Mouse (Mus musculus): ENCODE data around the gene Pm20d1. TPM values are rescaled to one million over a fixed set of nuclear protein-coding genes. Genes with fewer than 3 reads are reported as not detected.

The Pm20d1 gene
- polyA plus RNA-seq, 1 experiment from 2014 or later, result 10.7 TPM

- no peak for DNase-seq
These were observed 31.3 kb downstream of the Pm20d1 start for GRCm38 (mm10) chr1:131828297-131829126.

GRCm38 (mm10) chr1:131829279-131829678, 32.1 kb downstream of the Pm20d1 start:
- ATAC-seq (no peak), DNase-seq (no peak)
- peak overlapping the region; percentile 88 for H3K4me2 ChIP-seq (ENCODE audit: low read depth, low read length)
- H3K27me3 ChIP-seq (ENCODE audit: insufficient read depth, low read length), result no peaks in the 10 kb centered on the region
- no peak overlapping the region for H3K4me3 ChIP-seq (ENCODE audit: low read depth, low read length)
- no peaks in the 10 kb centered on the region for H3K36me3 ChIP-seq (replicated peaks; ENCODE audit: insufficient read depth, low read length)
- WGBS (ENCODE audit: insufficient replicate concordance), result 48% methylated on average over 5 of the region's 5 CpGs
- H3K4me1 ChIP-seq (ENCODE audit: insufficient read depth), result peaks cover 12% of the 10 kb centered on the region
- no peaks in the 10 kb centered on the region for H3K9me3 ChIP-seq (ENCODE audit: low read length)
- TF ChIP-seq CTCF (IDR thresholded peaks at IDR 0.05; ENCODE audit: low read depth) (no peak), EP300 (IDR thresholded peaks at IDR 0.05; ENCODE audit: low read depth) (no peak)
- no peak overlapping the region for H3K9ac ChIP-seq (replicated peaks)
- no peak overlapping the region for H3K27ac ChIP-seq (ENCODE audit: low read depth)

More at GRCm38 (mm10) chr1:131828297-131829126, 31.3 kb downstream of the Pm20d1 start:
- TF ChIP-seq CTCF (IDR thresholded peaks at IDR 0.05; ENCODE audit: low read depth) (no peak), EP300 (IDR thresholded peaks at IDR 0.05; ENCODE audit: low read depth) (no peak)
- 4% methylated on average over 20 of the region's 22 CpGs for WGBS (ENCODE audit: insufficient replicate concordance)
- peak overlapping the region; percentile 88 for H3K4me2 ChIP-seq (ENCODE audit: low read depth, low read length)
- H3K27me3 ChIP-seq (ENCODE audit: insufficient read depth, low read length), result no peaks in the 10 kb centered on the region
- peak; percentile 51 for ATAC-seq
- no peaks in the 10 kb centered on the region for H3K9me3 ChIP-seq (ENCODE audit: low read length)
- peak overlapping the region; percentile 11 for H3K27ac ChIP-seq (ENCODE audit: low read depth)
- peak overlapping the region; percentile 63 for H3K9ac ChIP-seq (replicated peaks)
- no peaks in the 10 kb centered on the region for H3K36me3 ChIP-seq (replicated peaks; ENCODE audit: insufficient read depth, low read length)
- H3K4me1 ChIP-seq (ENCODE audit: insufficient read depth), result peaks cover 12% of the 10 kb centered on the region
- peak overlapping the region; percentile 58 for H3K4me3 ChIP-seq (ENCODE audit: low read depth, low read length)

GRCm38 (mm10) chr1:131830561-131830960, 33.4 kb downstream of the Pm20d1 start:
- ATAC-seq (no peak), DNase-seq (no peak)
- no peak overlapping the region for H3K4me3 ChIP-seq (ENCODE audit: low read depth, low read length)
- H3K9ac ChIP-seq (replicated peaks), result no peak overlapping the region
- peaks cover 12% of the 10 kb centered on the region for H3K4me1 ChIP-seq (ENCODE audit: insufficient read depth)
- H3K27ac ChIP-seq (ENCODE audit: low read depth), result no peak overlapping the region
- no peak for TF ChIP-seq CTCF (IDR thresholded peaks at IDR 0.05; ENCODE audit: low read depth)
- TF ChIP-seq EP300 (IDR thresholded peaks at IDR 0.05; ENCODE audit: low read depth), result no peak
- H3K36me3 ChIP-seq (replicated peaks; ENCODE audit: insufficient read depth, low read length), result no peaks in the 10 kb centered on the region
- H3K4me2 ChIP-seq (ENCODE audit: low read depth, low read length), result no peak overlapping the region
- H3K9me3 ChIP-seq (ENCODE audit: low read length), result no peaks in the 10 kb centered on the region
- WGBS (ENCODE audit: insufficient replicate concordance), result 85% methylated on average over 15 of the region's 15 CpGs
- no peaks in the 10 kb centered on the region for H3K27me3 ChIP-seq (ENCODE audit: insufficient read depth, low read length)

GRCm38 (mm10) chr1:131830971-131831641, 33.9 kb downstream of the Pm20d1 start:
- Histone ChIP-seq H3K27ac (ENCODE audit: low read depth) (no peak overlapping the region), H3K4me1 (ENCODE audit: insufficient read depth) (peaks cover 12% of the 10 kb centered on the region), H3K4me3 (ENCODE audit: low read depth, low read length) (no peak overlapping the region), H3K9me3 (ENCODE audit: low read length) (no peaks in the 10 kb centered on the region), H3K9ac (replicated peaks) (no peak overlapping the region), H3K36me3 (replicated peaks; ENCODE audit: insufficient read depth, low read length) (no peaks in the 10 kb centered on the region), H3K27me3 (ENCODE audit: insufficient read depth, low read length) (no peaks in the 10 kb centered on the region), H3K4me2 (ENCODE audit: low read depth, low read length) (no peak overlapping the region)
- TF ChIP-seq CTCF (IDR thresholded peaks at IDR 0.05; ENCODE audit: low read depth), result no peak
- no peak for TF ChIP-seq EP300 (IDR thresholded peaks at IDR 0.05; ENCODE audit: low read depth)
- DNase-seq (no peak), ATAC-seq (no peak)
- 75% methylated on average over 8 of the region's 8 CpGs for WGBS (ENCODE audit: insufficient replicate concordance)

GRCm38 (mm10) chr1:131837035-131837434, 39.9 kb downstream of the Pm20d1 start:
- Histone ChIP-seq H3K27ac (ENCODE audit: low read depth) (no peak overlapping the region), H3K4me3 (ENCODE audit: low read depth, low read length) (no peak overlapping the region), H3K4me1 (ENCODE audit: insufficient read depth) (no peaks in the 10 kb centered on the region), H3K36me3 (replicated peaks; ENCODE audit: insufficient read depth, low read length) (no peaks in the 10 kb centered on the region), H3K27me3 (ENCODE audit: insufficient read depth, low read length) (no peaks in the 10 kb centered on the region), H3K9ac (replicated peaks) (no peak overlapping the region), H3K4me2 (ENCODE audit: low read depth, low read length) (no peak overlapping the region), H3K9me3 (ENCODE audit: low read length) (no peaks in the 10 kb centered on the region)
- no peak for DNase-seq
- WGBS (ENCODE audit: insufficient replicate concordance), result 82% methylated on average over 3 of the region's 3 CpGs
- ATAC-seq, result no peak
- TF ChIP-seq EP300 (IDR thresholded peaks at IDR 0.05; ENCODE audit: low read depth) (no peak), CTCF (IDR thresholded peaks at IDR 0.05; ENCODE audit: low read depth) (no peak)

- no peak for DNase-seq
- H3K27ac ChIP-seq (ENCODE audit: low read depth), result no peak overlapping the region
These were observed 41.4 kb downstream of the Pm20d1 start for GRCm38 (mm10) chr1:131838542-131838941.

More at GRCm38 (mm10) chr1:131838542-131838941, 41.4 kb downstream of the Pm20d1 start:
- H3K27me3 ChIP-seq (ENCODE audit: insufficient read depth, low read length), result no peaks in the 10 kb centered on the region
- no peaks in the 10 kb centered on the region for H3K36me3 ChIP-seq (replicated peaks; ENCODE audit: insufficient read depth, low read length)
- H3K4me1 ChIP-seq (ENCODE audit: insufficient read depth), result no peaks in the 10 kb centered on the region
- no peak overlapping the region for H3K9ac ChIP-seq (replicated peaks)
- H3K4me3 ChIP-seq (ENCODE audit: low read depth, low read length), result no peak overlapping the region
- H3K9me3 ChIP-seq (ENCODE audit: low read length), result no peaks in the 10 kb centered on the region
- TF ChIP-seq CTCF (IDR thresholded peaks at IDR 0.05; ENCODE audit: low read depth), result no peak
- TF ChIP-seq EP300 (IDR thresholded peaks at IDR 0.05; ENCODE audit: low read depth), result no peak
- 52% methylated on average over 5 of the region's 5 CpGs for WGBS (ENCODE audit: insufficient replicate concordance)
- no peak for ATAC-seq
- H3K4me2 ChIP-seq (ENCODE audit: low read depth, low read length), result no peak overlapping the region

Measured in liver, postnatal 0 days (tissue).